Mouse (Mus musculus) heart, postnatal 0 days (tissue): Measurements from ENCODE around the gene Otoa. TPM values are rescaled to one million over a fixed set of nuclear protein-coding genes. Genes with fewer than 3 reads are reported as not detected.

Source experiments
- ATAC-seq: fragments of 200-750 bp; cut with Nextera tagmentation; 2 replicates; pipeline ENCODE4 v1.8.0; 2017; ENCODE audit warnings: low read depth, moderate number of reproducible peaks, moderate library complexity; ENCODE audit not compliant: insufficient read depth
- DNase-seq: peaks from one replicate; pipeline ENCODE4 v3.0.0-alpha.2; 2016; ENCODE audit warnings: low spot score
- H3K27ac ChIP-seq: fragments of 300-500 bp; sonication (generic); 2 replicates; pipeline ENCODE4 v1.5.1; 2014; ENCODE audit warnings: low read depth, mild to moderate bottlenecking
- H3K27me3 ChIP-seq: fragments of 300-500 bp; sonication (generic); 2 replicates; pipeline ENCODE4 v1.6.1; 2014; ENCODE audit warnings: low read length, mixed read lengths; ENCODE audit not compliant: control insufficient read depth, insufficient read depth
- H3K36me3 ChIP-seq: fragments of 300-500 bp; sonication (generic); replicated peaks from 2 replicates; pipeline ENCODE4 v1.6.1; 2014; ENCODE audit warnings: low read length, mixed read lengths; ENCODE audit not compliant: control insufficient read depth, insufficient read depth
- H3K4me1 ChIP-seq: fragments of 300-500 bp; sonication (generic); 2 replicates; pipeline ENCODE4 v1.6.1; 2014; ENCODE audit warnings: antibody characterized with exemption; ENCODE audit not compliant: control insufficient read depth, insufficient read depth
- H3K4me2 ChIP-seq: fragments of 300-500 bp; sonication (generic); 2 replicates; pipeline ENCODE4 v1.6.1; 2014; ENCODE audit warnings: low read depth, mild to moderate bottlenecking, low read length, moderate library complexity
- H3K4me3 ChIP-seq: fragments of 300-500 bp; sonication (generic); 2 replicates; pipeline ENCODE4 v1.5.1; 2014; ENCODE audit warnings: low read depth, low read length
- H3K9ac ChIP-seq: fragments of 300-500 bp; sonication (generic); replicated peaks from 2 replicates; pipeline ENCODE4 v1.6.1; 2014; ENCODE audit warnings: low read depth, low read length, mixed read lengths
- H3K9me3 ChIP-seq: fragments of 300-500 bp; sonication (generic); replicated peaks from 2 replicates; pipeline ENCODE4 v1.6.1; 2016; ENCODE audit warnings: low read length; ENCODE audit not compliant: control insufficient read depth
- CTCF ChIP-seq: IDR thresholded peaks from 2 replicates; pipeline ENCODE4 v1.5.1; 2016; ENCODE audit warnings: antibody characterized with exemption, control low read depth, low read depth
- EP300 ChIP-seq: IDR thresholded peaks from 2 replicates; pipeline ENCODE4 v1.6.1; 2016; ENCODE audit warnings: antibody characterized with exemption, low read depth
- WGBS: fragments of 180-500 bp; shearing (Covaris S2); extraction: QIAGEN DNeasy Blood & Tissue Kit; methylation state at CpG from one replicate; pipeline ENCODE4 v1.1.7; 2014; 5-methylcytosine and 5-hydroxymethylcytosine counted together
- polyA plus RNA-seq: library from polyadenylated mRNA; unstranded; fragments of >200 nt; fragmentation: Nextera tagmentation; extraction: Ambion mirVana; gene quantifications from 2 replicates; pipeline ENCODE4 v1.2.1, GENCODE M21; 2015
- total RNA-seq: library from RNA; depleted of rRNA; stranded (reverse); fragments of >200 nt; gene quantifications from 2 replicates; pipeline ENCODE4 v1.2.3, GENCODE M21; 2014; ENCODE audit warnings: low replicate concordance

Gene Otoa
- total and polyA plus RNA-seq, 2 experiments from 2014 or later, result 0.11 to 0.46 TPM

DNA sequence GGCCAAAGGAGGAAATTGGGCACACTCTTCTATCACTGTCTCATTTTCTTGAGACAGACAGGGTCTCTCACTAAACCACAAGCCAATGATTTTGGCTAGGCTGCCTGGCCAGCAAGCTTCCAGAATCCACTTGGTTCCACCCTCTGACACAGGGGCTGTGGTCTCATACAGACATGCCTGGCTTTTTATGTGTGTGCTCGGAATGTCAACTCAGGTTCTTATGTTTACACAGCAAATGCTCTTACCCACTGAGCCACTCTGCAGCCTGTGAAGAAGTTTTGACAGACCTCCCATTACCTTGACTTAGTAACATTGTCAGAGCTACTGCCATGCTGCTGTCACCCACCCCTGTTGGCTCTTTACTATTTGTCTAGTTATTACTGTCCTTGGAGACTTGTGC lies 39.5 kb upstream of the Otoa start:
- ATAC-seq, result no peak
- H3K36me3 ChIP-seq, result no peaks in the 10 kb centered on the region

DNA sequence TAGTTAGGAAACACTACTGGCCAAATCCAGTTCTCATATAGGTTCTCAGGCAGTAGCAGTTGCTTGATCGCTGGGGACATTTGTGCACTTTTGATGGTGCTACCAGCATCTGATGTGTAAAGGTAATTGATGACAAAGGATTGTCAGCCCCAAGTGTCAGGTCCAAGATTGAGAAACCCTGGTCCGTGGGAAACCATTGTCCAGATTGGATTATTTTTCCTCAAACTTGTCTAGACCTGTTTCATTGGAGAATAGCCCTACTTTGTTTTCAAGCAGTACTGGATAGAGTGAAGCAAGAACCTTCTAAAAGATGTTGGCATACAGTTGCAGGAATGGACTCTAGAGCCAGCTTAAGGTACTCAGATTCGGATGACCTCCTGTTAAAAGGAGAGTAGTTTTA lies 38.4 kb upstream of the Otoa start:
- 94% methylated on average over 3 of the region's 3 CpGs for WGBS
- no peak for DNase-seq
- H3K4me2 ChIP-seq, result no peak overlapping the region
- no peaks in the 10 kb centered on the region for H3K27me3 ChIP-seq
- H3K9ac ChIP-seq, result no peak overlapping the region
- peaks cover 34% of the 10 kb centered on the region for H3K4me1 ChIP-seq
- H3K4me3 ChIP-seq, result no peak overlapping the region
- no peak for ATAC-seq
- no peak overlapping the region for H3K27ac ChIP-seq
- no peaks in the 10 kb centered on the region for H3K9me3 ChIP-seq
- TF ChIP-seq EP300, result no peak
- no peak for TF ChIP-seq CTCF
- peaks cover 2% of the 10 kb centered on the region; the same call in 1 of the 2 replicates for H3K36me3 ChIP-seq

More for the DNA sequence above, 39.5 kb upstream of the Otoa start:
- no peak overlapping the region for H3K9ac ChIP-seq
- H3K27me3 ChIP-seq, result no peaks in the 10 kb centered on the region
- no peak for DNase-seq
- H3K9me3 ChIP-seq, result no peaks in the 10 kb centered on the region
- no peak overlapping the region for H3K27ac ChIP-seq
- H3K4me1 ChIP-seq, result peaks cover 34% of the 10 kb centered on the region
- no peak overlapping the region for H3K4me2 ChIP-seq
- no peak for TF ChIP-seq CTCF
- no peak for TF ChIP-seq EP300
- WGBS, result 89% methylated on average over 1 of the region's 1 CpGs
- no peak overlapping the region for H3K4me3 ChIP-seq

DNA sequence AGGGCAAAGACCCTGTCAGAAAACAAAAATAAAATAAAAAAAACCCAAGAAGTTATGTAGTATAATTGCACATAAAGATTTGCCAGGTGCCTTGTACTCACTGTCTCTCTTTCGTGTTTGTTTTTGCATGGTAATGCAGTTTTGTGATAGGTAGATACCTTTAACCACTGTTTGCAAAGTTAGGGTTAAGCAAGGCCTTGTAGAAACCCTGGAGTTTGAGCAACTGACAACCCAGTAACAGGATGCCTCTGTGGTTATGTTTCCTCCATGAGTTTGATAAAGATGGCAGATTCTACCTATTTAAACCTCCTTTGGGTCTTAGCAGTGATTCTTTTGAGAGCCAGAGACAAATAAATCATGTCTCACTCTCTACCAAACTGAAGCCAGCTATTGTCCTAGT lies 37.9 kb upstream of the Otoa start:
- H3K4me1 ChIP-seq, result peaks cover 34% of the 10 kb centered on the region
- ATAC-seq, result no peak

DNA sequence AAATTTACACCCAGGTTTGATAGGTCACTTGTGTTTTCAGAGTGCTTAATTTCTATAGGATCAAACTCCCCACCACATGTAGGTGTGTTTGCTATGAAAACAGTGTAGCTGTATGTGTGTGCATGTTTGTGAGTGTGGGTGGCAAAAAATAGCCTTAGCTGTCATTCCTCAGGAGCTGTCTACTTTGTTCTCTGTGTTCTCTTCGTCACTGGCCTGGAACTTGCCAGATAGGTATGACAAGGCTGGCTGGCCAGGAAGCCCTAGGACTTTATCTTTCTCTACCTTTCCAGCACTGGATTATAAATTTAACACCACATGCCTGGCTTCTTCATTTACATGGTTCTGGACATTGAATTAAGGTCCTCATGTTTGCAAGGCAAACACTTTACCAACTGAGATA lies 37.2 kb upstream of the Otoa start:
- Histone ChIP-seq H3K27ac (peak overlapping the region; percentile 66), H3K9ac (0 out of 2 replicates have a peak overlapping the region, but pooled peaks have one; percentile 10), H3K36me3 (peaks cover 8% of the 10 kb centered on the region), H3K9me3 (no peaks in the 10 kb centered on the region), H3K27me3 (no peaks in the 10 kb centered on the region), H3K4me3 (no peak overlapping the region), H3K4me1 (peaks cover 34% of the 10 kb centered on the region), H3K4me2 (no peak overlapping the region)
- DNase-seq (peak; percentile 57), ATAC-seq (peak; percentile 29)
- no peak for TF ChIP-seq CTCF
- TF ChIP-seq EP300, result no peak
- 18% methylated on average over 1 of the region's 1 CpGs for WGBS

More for the DNA sequence above, 37.9 kb upstream of the Otoa start:
- Histone ChIP-seq H3K27me3 (no peaks in the 10 kb centered on the region), H3K27ac (peak overlapping the region; percentile 66), H3K9ac (0 out of 2 replicates have a peak overlapping the region, but pooled peaks have one; percentile 10), H3K9me3 (no peaks in the 10 kb centered on the region), H3K36me3 (peaks cover 7% of the 10 kb centered on the region), H3K4me2 (no peak overlapping the region), H3K4me3 (no peak overlapping the region)
- TF ChIP-seq EP300, result no peak
- TF ChIP-seq CTCF, result no peak
- DNase-seq, result no peak
- WGBS, result 93% methylated on average over 1 of the region's 1 CpGs

DNA sequence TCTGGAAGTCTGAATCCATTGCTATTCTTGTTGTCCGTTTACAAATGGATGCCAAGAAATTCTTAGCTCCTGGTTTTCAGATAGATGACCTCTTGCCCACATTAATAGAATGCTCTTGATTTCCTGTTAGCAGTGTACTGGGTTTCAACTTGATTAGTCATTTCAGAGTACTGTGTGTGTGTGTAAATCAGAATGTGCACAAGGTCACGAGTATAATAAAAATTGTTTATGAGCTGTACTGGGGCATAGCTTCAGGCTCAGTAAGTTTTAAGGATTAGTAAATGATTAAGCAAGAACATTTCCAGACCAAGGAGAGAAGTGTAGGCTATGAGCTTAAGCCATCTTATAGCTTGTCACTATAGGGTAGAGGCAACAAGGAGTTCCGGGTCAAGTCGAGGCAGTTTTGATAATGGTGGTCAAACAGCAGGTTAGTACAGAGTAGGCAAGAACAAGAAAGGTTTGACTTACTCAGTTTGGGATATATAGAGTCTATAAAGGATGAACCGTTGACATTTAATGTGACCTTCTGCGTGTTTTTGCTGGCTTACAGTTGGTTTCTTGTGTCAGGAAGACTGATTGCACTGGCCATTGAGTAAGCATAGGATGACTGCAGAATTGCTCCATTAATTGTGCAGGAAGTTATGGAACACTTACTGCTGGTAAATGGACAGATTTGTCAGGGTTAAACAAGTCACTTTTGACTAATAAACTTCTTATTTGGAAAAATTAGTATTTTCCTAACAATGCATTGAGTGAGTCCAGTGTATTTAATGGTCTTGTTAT lies 35.6 kb upstream of the Otoa start:
- WGBS, result 72% methylated on average over 6 of the region's 6 CpGs
- peak; percentile 55; the same call in 1 of the 2 replicates for ATAC-seq
- no peak overlapping the region for H3K9ac ChIP-seq
- no peak overlapping the region for H3K4me3 ChIP-seq
- H3K4me1 ChIP-seq, result peaks cover 26% of the 10 kb centered on the region
- peaks cover 16% of the 10 kb centered on the region for H3K36me3 ChIP-seq
- H3K9me3 ChIP-seq, result no peaks in the 10 kb centered on the region
- H3K27ac ChIP-seq, result peak overlapping the region; percentile 66
- no peak for TF ChIP-seq EP300
- no peak for TF ChIP-seq CTCF
- no peak overlapping the region for H3K4me2 ChIP-seq
- no peak for DNase-seq
- H3K27me3 ChIP-seq, result no peaks in the 10 kb centered on the region

DNA sequence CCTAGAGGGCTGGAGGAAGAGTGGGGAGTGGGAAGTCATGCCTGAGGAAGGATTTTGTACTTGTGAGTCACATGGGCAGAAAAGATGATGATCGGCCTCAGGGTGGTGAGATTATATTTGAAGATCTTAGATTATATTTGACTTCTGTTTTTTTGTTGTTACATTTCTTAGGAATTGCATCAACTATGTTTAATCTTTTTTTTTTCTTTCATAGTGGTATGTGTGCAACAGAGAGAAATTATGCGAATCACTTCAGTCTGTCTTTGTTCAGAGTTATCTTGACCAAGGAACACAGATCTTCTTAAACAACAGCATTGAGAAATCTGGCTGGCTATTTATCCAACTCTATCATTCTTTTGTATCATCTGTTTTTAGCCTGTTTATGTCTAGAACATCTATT lies 33.8 kb upstream of the Otoa start:
- Histone ChIP-seq H3K9ac (no peak overlapping the region), H3K9me3 (no peaks in the 10 kb centered on the region), H3K4me3 (no peak overlapping the region), H3K27ac (no peak overlapping the region), H3K4me1 (peaks cover 16% of the 10 kb centered on the region), H3K4me2 (no peak overlapping the region), H3K36me3 (peaks cover 25% of the 10 kb centered on the region), H3K27me3 (no peaks in the 10 kb centered on the region)
- 96% methylated on average over 2 of the region's 2 CpGs for WGBS
- ATAC-seq (no peak), DNase-seq (no peak)
- TF ChIP-seq EP300, result no peak
